Mouse (Mus musculus): Measurements from ENCODE around the gene Spen. TPM values are rescaled to one million over a fixed set of nuclear protein-coding genes. Genes with fewer than 3 reads are reported as not detected.

Spen gene
- total RNA-seq, 2 experiments from 2014 or later: 51.6 to 67.6 TPM

GRCm38 (mm10) chr4:141536291-141537225, 1.8 kb downstream of the Spen start:
- peak; percentile 52 to 53 for DNase-seq (ENCODE audit: extremely low spot score in 1 of 2, low spot score in 1 of 2)

DNA sequence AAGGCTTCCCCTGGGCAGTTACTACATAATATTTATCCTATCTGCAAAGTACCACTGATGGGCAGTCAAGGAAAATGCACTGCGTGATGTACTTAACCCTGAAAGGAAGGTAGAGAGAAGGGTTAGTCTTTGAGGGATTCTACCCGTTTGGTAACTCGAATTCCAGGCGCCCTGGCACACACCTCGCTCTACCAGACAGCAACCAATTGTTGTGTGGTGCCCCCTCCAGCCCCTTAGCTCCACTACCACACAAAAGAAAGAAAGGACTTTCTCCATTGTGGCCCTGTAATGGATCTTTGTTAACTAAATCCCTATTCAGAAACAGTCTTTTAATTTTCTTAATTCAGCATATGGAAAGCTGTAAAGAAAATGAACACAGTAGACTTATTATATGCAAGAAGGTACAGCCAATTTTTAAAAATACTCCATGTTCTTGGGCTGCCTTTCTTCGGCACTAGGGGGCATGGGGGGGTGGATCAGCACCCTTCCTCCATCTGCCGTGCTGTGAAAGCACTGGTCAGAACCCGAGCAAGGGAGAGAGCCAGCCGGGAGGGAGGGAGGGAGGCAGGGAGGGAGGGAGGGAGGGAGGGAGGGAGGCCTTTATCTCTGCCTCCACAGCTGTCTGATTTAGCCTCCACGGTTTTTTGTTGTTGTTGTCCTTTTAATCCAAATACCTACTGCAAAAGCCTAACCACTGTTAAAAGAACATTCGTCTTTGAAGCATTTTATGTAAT, 3.3 kb downstream of the Spen start:
- DNase-seq (ENCODE audit: extremely low spot score in 1 of 2, low spot score in 1 of 2): no peak

DNA sequence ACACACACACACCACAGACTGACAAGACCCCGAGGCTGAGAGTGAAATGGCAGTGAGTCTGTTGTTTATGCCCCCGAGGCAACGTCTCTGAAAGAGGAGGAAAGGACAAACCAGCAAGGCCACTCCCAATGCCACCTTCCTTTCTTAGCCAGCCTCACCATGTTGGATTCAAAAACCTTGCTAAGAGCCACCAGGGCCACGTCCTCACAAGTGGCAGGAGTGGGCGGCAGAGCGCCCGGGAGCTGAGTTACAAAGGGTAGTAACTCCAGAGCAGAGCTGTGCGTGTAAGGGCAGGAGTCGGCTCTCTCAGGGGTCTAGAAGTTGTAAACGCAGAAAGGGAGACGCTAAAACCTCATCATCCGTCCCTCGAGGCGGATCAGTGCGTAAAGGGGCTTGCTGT, 7.4 kb downstream of the Spen start:
- no peak for DNase-seq (ENCODE audit: extremely low spot score in 1 of 2, low spot score in 1 of 2)

GRCm38 (mm10) chr4:141528938-141529337, 9.5 kb downstream of the Spen start:
- no peak for DNase-seq (ENCODE audit: extremely low spot score in 1 of 2, low spot score in 1 of 2)

DNA sequence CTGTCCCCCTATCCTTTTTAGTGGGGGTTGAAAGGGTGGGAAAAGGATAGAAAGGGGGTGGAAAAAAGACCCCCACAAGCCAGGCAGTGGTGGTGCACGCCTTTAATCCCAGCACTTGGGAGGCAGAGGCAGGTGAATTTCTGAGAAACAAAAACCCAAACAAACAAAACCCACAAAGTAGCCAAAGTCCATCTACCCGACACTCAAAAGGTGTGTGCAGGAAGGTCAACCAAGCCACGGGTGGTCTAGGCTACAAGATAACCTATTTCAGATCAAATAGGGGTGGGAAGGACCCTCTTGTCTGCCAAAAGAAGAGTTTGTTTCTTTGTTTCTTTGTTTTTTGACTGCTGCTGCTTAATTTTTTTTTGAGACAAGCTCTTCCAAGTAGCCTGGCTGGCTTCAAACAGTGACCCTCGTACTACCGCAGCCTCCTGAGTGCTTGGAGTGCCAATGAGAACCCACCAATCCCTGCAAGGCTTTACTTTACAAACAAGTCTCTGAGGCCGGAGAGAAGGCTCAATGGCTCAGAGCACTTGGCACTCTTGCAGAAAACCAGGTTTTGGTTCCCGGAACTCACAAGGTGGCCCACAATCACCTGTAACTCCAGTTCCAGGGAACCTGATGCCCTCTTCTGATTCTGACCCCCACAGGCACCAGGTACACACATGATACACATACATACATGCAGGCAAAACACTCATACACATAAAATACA, 11.3 kb downstream of the Spen start:
- no peak for DNase-seq (ENCODE audit: extremely low spot score in 1 of 2, low spot score in 1 of 2)

- no peak for DNase-seq (ENCODE audit: extremely low spot score in 1 of 2, low spot score in 1 of 2)
Observed at GRCm38 (mm10) chr4:141525940-141526339, 12.5 kb downstream of the Spen start.

DNA sequence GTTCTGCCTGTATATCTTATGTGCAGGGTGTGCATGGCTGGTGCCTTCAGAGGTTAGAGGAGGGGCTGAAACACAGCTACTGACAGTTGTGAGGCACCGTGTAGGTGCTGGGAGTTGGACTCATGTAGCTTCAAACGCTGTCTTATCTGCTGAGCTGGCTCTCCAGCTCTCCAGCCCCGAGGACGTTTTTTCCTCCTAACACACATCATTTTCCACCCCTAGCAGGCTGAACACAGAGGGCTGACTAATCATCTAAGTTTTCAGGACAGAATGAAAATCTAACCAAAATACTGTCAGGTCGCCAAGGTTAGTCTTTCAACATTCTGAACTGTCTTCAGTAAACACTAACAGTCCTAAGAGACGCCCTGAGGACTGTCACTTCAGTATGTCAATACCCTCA, 13.7 kb downstream of the Spen start:
- no peak for DNase-seq (ENCODE audit: extremely low spot score in 1 of 2, low spot score in 1 of 2)

GRCm38 (mm10) chr4:141523128-141523527, 15.3 kb downstream of the Spen start:
- no peak for DNase-seq (ENCODE audit: extremely low spot score in 1 of 2, low spot score in 1 of 2)

DNA sequence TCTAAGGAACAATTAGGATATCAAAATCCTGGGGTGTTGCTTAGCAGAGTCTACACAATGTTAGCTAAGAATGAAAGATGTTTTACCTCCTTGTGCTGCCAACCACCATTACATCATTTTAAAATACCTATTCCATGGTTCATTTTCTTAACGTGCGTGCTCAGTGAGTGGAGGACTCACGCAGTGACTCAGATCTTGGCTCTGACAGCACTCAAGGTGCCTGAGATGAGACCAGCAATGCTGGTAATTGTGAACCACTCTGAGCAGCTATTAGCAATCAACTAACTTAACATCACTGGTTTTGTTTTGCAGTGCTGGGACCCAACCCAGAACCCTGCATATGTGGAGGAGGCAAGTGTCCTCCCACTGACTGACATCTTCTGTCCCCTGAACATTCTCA, 20.0 kb downstream of the Spen start:
- DNase-seq (ENCODE audit: extremely low spot score in 1 of 2, low spot score in 1 of 2): no peak

DNA sequence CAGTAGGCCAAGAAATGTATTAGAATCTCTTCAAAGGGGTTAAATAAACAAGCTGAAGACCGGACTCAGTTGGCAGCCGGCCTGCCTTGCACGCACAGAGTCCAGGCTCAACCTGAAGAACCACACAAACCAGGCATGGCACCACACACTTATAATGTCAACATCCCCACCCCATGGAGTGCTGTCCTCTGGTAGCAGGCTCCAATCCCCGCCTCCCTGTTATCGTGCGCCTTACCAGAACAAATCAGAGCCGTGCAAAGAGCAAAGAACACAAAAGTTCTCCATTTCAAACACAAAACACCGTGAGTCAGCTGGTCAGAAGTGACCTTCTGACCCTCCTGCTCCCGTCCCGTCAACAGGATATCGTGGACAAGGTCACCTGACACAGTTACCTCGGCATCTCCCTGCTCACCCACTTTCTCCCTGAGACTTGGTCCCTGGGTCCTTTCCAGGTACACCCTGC, 24.2 kb downstream of the Spen start:
- DNase-seq (ENCODE audit: extremely low spot score in 1 of 2, low spot score in 1 of 2): no peak

- DNase-seq (ENCODE audit: extremely low spot score in 1 of 2, low spot score in 1 of 2): no peak
Observed at GRCm38 (mm10) chr4:141512145-141512544, 26.3 kb downstream of the Spen start.

GRCm38 (mm10) chr4:141510457-141510856, 27.9 kb downstream of the Spen start:
- no peak for DNase-seq (ENCODE audit: extremely low spot score in 1 of 2, low spot score in 1 of 2)

DNA sequence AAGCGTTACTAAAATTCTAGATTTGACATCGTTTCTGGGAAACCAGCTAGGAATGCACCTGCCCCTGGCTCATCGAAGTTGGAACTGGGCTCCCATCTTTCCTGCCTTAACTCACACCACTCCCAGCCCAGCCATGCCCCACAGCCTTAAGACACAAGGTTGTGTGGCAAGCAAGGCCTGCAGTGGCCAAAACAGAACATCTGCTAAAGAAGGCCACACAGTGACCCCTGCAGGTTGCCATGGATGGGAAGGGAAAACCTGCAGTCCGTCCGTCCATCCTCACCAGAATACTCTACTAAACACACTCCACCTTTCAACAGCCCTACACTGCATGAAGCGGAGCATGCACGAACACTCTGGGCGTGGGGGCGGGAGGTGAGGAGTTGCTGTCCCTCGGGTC, 31.5 kb downstream of the Spen start:
- DNase-seq (ENCODE audit: extremely low spot score in 1 of 2, low spot score in 1 of 2): no peak

- DNase-seq (ENCODE audit: extremely low spot score in 1 of 2, low spot score in 1 of 2): peak in 1 of 2 experiments; percentile 56
Observed at GRCm38 (mm10) chr4:141506352-141506751, 32.0 kb downstream of the Spen start.

GRCm38 (mm10) chr4:141505810-141506209, 32.6 kb downstream of the Spen start:
- no peak for DNase-seq (ENCODE audit: extremely low spot score in 1 of 2, low spot score in 1 of 2)

GRCm38 (mm10) chr4:141504471-141504870, 33.9 kb downstream of the Spen start:
- DNase-seq (ENCODE audit: extremely low spot score in 1 of 2, low spot score in 1 of 2): no peak

DNA sequence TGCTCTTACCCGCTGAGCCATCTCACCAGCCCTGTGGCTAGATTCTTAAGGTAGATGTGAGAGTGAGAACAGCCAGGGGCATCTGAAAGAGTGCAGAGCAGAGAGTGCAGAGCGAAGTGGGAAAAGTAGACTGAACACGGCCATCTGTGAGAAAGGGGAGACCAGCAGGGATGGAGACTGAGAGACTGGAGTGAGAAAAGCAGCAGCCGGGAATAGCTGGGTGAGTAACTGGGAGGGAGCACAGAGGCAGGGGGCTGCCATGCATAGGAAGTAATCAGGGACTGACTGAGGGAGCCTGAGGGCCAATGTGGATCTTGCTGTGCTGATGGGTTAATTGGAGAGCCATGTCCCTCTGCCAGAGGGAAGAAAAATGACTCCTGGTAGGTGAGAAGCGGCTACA, 35.7 kb downstream of the Spen start:
- DNase-seq (ENCODE audit: extremely low spot score in 1 of 2, low spot score in 1 of 2): no peak

DNA sequence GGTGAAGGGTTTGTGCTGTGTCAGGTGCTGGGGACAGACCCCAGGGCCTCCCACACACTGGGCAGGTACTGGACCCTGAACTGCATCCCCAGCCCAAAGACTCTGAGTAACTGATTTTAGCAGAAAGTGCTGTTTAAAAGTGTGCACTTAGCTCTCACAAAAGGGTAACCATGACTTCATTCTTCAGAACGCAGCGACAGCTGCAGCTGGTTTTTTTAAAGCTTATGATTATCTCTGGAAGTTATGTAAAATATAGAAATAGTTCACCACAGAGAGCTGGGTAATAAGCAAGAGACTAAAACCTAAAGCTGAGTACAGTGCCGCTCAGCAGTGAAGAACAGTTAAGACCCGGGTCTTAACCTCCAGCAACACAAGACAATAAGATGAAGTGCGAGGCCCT, 37.3 kb downstream of the Spen start:
- no peak for DNase-seq (ENCODE audit: extremely low spot score in 1 of 2, low spot score in 1 of 2)

- no peak for DNase-seq (ENCODE audit: extremely low spot score in 1 of 2, low spot score in 1 of 2)
Observed at GRCm38 (mm10) chr4:141500637-141501036, 37.8 kb downstream of the Spen start.

DNA sequence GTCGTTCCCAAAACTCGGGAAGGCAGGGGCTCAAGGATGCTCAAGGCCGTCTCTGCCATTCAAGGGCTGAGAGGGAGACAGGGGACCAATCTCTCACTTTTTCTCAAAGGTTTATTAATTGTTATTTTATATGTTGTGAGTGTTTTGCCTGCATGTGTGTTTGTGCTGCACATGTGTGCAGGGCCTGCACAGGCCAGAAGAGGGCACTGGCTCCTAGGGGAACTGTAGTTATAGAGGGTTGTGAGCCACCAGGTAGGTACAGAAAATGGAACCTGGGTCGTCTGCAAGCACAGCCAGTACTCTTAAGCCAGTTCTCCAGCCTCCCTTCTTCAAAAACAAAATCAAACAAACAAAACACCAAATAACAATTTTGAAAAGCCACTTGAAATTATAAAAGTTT, 49.7 kb downstream of the Spen start:
- DNase-seq (ENCODE audit: extremely low spot score in 1 of 2, low spot score in 1 of 2): no peak

DNA sequence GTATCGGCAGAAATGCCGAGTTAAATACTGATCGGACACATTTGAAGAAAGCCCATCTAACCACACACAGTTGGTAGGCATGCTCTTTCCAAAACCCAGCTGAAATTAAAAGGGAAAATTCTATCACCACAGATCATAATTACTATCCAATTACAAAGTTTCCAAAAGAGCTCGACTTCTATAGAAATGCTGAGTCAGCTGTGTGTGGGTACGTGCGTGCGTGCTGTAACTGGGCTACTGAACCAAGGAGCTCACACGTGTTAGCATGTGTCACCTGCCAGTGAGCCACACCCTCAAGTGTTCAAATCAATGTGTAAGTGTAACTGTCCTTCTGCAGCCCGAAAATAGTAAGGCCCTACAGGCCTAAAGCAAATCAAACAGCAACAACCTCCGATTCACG, 50.8 kb downstream of the Spen start:
- no peak for DNase-seq (ENCODE audit: extremely low spot score in 1 of 2, low spot score in 1 of 2)

All from layer of hippocampus, postnatal 25 days (tissue).